Mouse (Mus musculus) G1E (cell line): ENCODE data around the gene Pgam1.

Source experiments
- CTCF ChIP-seq: IDR thresholded peaks from 2 replicates; pipeline ENCODE4 v1.5.1; 2012; ENCODE audit warnings: low read depth, low read length, inconsistent platforms, mixed read lengths
- GATA1 ChIP-seq: IDR thresholded peaks from 2 replicates; pipeline ENCODE4 v1.6.1; 2012; ENCODE audit warnings: borderline replicate concordance, low read length, inconsistent platforms, mixed read lengths

- TF ChIP-seq CTCF (no peak), GATA1 (no peak)
These were observed 29.9 kb upstream of the Pgam1 start for GRCm38 (mm10) chr19:41881842-41882241.
